Mouse (Mus musculus): ENCODE measurements around the gene Zkscan5. TPM values are rescaled to one million over a fixed set of nuclear protein-coding genes. Genes with fewer than 3 reads are reported as not detected.
"Not testable (repeated sequence)": the region's sequence is repeated elsewhere in the genome, so short reads cannot be mapped to it uniquely, and the experiment has no call there.

Gene Zkscan5
- total RNA-seq, 2 experiments from 2014 or later, result 16.2 to 16.8 TPM

GRCm38 (mm10) chr5:145212216-145212615, 7.9 kb downstream of the Zkscan5 start:
- DNase-seq (ENCODE audit: low spot score in 2 of 2), result no peak

- no peak for DNase-seq (ENCODE audit: low spot score in 2 of 2)
Measured at GRCm38 (mm10) chr5:145213505-145213904, 9.1 kb downstream of the Zkscan5 start.

GRCm38 (mm10) chr5:145214679-145215078, 10.3 kb downstream of the Zkscan5 start:
- DNase-seq (ENCODE audit: low spot score in 2 of 2), result no peak

- DNase-seq (ENCODE audit: low spot score in 2 of 2), result no peak
Measured at GRCm38 (mm10) chr5:145217746-145218145, 13.4 kb downstream of the Zkscan5 start.

- DNase-seq (ENCODE audit: low spot score in 2 of 2), result no peak
Measured at GRCm38 (mm10) chr5:145218206-145218605, 13.8 kb downstream of the Zkscan5 start.

- no peak for DNase-seq (ENCODE audit: low spot score in 2 of 2)
Measured at GRCm38 (mm10) chr5:145218671-145219070, 14.3 kb downstream of the Zkscan5 start.

- DNase-seq (ENCODE audit: low spot score in 2 of 2), result no peak
Measured at GRCm38 (mm10) chr5:145219981-145220380, 15.6 kb downstream of the Zkscan5 start.

- no peak for DNase-seq (ENCODE audit: low spot score in 2 of 2)
Measured at GRCm38 (mm10) chr5:145222840-145223239, 18.5 kb downstream of the Zkscan5 start.

GRCm38 (mm10) chr5:145223395-145223794, 19.0 kb downstream of the Zkscan5 start:
- no peak for DNase-seq (ENCODE audit: low spot score in 2 of 2)

- DNase-seq (ENCODE audit: low spot score in 2 of 2), result no peak
Measured at GRCm38 (mm10) chr5:145226453-145226852, 22.1 kb downstream of the Zkscan5 start.

- DNase-seq (ENCODE audit: low spot score in 2 of 2), result not testable (repeated sequence)
Measured at GRCm38 (mm10) chr5:145229283-145229682, 24.9 kb downstream of the Zkscan5 start.

GRCm38 (mm10) chr5:145230641-145231040, 26.3 kb downstream of the Zkscan5 start:
- DNase-seq (ENCODE audit: low spot score in 2 of 2), result no peak

GRCm38 (mm10) chr5:145231367-145231871, 27.1 kb downstream of the Zkscan5 start, which contains the start of gene Zfp655:
Gene Zfp655 (plus strand): TSS chr5:145231715.
- DNase-seq (ENCODE audit: low spot score in 2 of 2), result peak; percentile 88 to 94

- DNase-seq (ENCODE audit: low spot score in 2 of 2), result no peak
Measured at GRCm38 (mm10) chr5:145231893-145232411, 27.6 kb downstream of the Zkscan5 start.

- no peak for DNase-seq (ENCODE audit: low spot score in 2 of 2)
Measured at GRCm38 (mm10) chr5:145234636-145235035, 30.3 kb downstream of the Zkscan5 start.

- no peak for DNase-seq (ENCODE audit: low spot score in 2 of 2)
Measured at GRCm38 (mm10) chr5:145249520-145249919, 45.2 kb downstream of the Zkscan5 start.

Other genes starting within 250 kb of the Zkscan5 start
- gene Smurf1, start 238.7 kb upstream of the Zkscan5 start, total RNA-seq (2021), result 10 to 100 TPM; 24.7 to 28.4 TPM
- gene Gm4871, start 171.8 kb upstream of the Zkscan5 start, total RNA-seq (2021), result not detected
- not detected for gene 1700018F24Rik, start 161.6 kb upstream of the Zkscan5 start, total RNA-seq (2021)
- gene Arpc1a, start 120.7 kb upstream of the Zkscan5 start, total RNA-seq (2021), result 100 to 1,000 TPM; 114 to 121 TPM
- gene Kpna7, start 120.5 kb upstream of the Zkscan5 start, total RNA-seq (2021), result not detected
- gene Arpc1b, start 90.3 kb upstream of the Zkscan5 start, total RNA-seq (2021), result 100 to 1,000 TPM; 226 to 243 TPM
- gene Pdap1, start 64.3 kb upstream of the Zkscan5 start, total RNA-seq (2021), result 100 to 1,000 TPM; 106 to 108 TPM
- gene Bud31, start 64.2 kb upstream of the Zkscan5 start, total RNA-seq (2021), result 100 to 1,000 TPM; 106 to 113 TPM
- gene Ptcd1, start 37.5 kb upstream of the Zkscan5 start, total RNA-seq (2021), result 10 to 100 TPM; 29.2 to 32.0 TPM
- 10 to 100 TPM; 28.0 to 29.0 TPM for gene Cpsf4, start 37.3 kb upstream of the Zkscan5 start, total RNA-seq (2021)
- gene Atp5j2, start 12.5 kb upstream of the Zkscan5 start, total RNA-seq (2021), result 100 to 1,000 TPM; 367 to 390 TPM
- gene Zkscan14, start 2.7 kb upstream of the Zkscan5 start, total RNA-seq (2021), result 10 to 100 TPM; 14.0 to 14.7 TPM
- gene Zfp655, start 27.2 kb downstream of the Zkscan5 start, total RNA-seq (2021), result 10 to 100 TPM; 48.1 to 53.2 TPM
- 10 to 100 TPM; 26.5 to 29.3 TPM for gene Zscan25, start 75.9 kb downstream of the Zkscan5 start, total RNA-seq (2021)
- gene Cyp3a57, start 140.7 kb downstream of the Zkscan5 start, total RNA-seq (2021), result under 1 TPM; 0.25 to 0.40 TPM

All from adrenal gland, postnatal 4 days (tissue).